Mouse (Mus musculus): ENCODE data around the gene Armc3. TPM values are rescaled to one million over a fixed set of nuclear protein-coding genes. Genes with fewer than 3 reads are reported as not detected.

The Armc3 gene
- total and polyA plus RNA-seq, 3 experiments, result 0.06 TPM; not detected in 2

- Histone ChIP-seq H3K4me1 (ENCODE audit: control insufficient read depth, insufficient read depth, low read length) (no peaks in the 10 kb centered on the region), H3K9ac (ENCODE audit: low read depth, low read length) (no peak overlapping the region), H3K79me2 (replicated peaks; ENCODE audit: control insufficient read depth, insufficient read depth, low read length) (no peaks in the 10 kb centered on the region), H3K27me3 (ENCODE audit: control insufficient read depth, insufficient read depth, low read length) (no peaks in the 10 kb centered on the region), H3K36me3 (ENCODE audit: control insufficient read depth, insufficient read depth, low read length) (no peaks in the 10 kb centered on the region), H3K4me3 (no peak overlapping the region), H3K27ac (no peak overlapping the region)
- intact Hi-C loops (cut with DNase I), result loop anchor here (1.0 to 2.0 kb wide), 2 partner anchors 9 to 16 kb away; no protein-coding TSS in a partner anchor
- 80% methylated on average over 2 of the region's 2 CpGs for WGBS
- no peak for DNase-seq
- no peak for TF ChIP-seq CTCF (IDR thresholded peaks at IDR 0.05)
- TF ChIP-seq EP300 (IDR thresholded peaks at IDR 0.05; ENCODE audit: insufficient read depth, low read depth, low read length), result no peak
- no peak for TF ChIP-seq POLR2A (IDR thresholded peaks at IDR 0.05; ENCODE audit: insufficient read depth, low read depth, low read length)
These were observed 154.1 kb downstream of the Armc3 start for GRCm38 (mm10) chr2:19353158-19353557.

Other genes with a start within 250 kb of the Armc3 start
- 1 to 10 TPM; 6.5 to 7.6 TPM for gene Pip4k2a, start 201.2 kb upstream of the Armc3 start, total RNA-seq (2021)
- 4.3 and 6.3 TPM in 2 replicates for gene Pip4k2a, start 201.2 kb upstream of the Armc3 start, polyA plus RNA-seq (2012; rRNA removed)
- not detected for gene 4930426L09Rik, start 201.0 kb upstream of the Armc3 start, total RNA-seq (2021)
- 0.18 and 0.32 TPM in 2 replicates for gene 4930426L09Rik, start 201.0 kb upstream of the Armc3 start, polyA plus RNA-seq (2012; rRNA removed)
- gene Msrb2, start 172.1 kb downstream of the Armc3 start, total RNA-seq (2021), result 10 to 100 TPM; 52.8 to 64.0 TPM
- gene Msrb2, start 172.1 kb downstream of the Armc3 start, polyA plus RNA-seq (2012; rRNA removed), result 76.9 and 116 TPM in 2 replicates
- not detected for gene Ptf1a, start 246.4 kb downstream of the Armc3 start, total RNA-seq (2021)
- gene Ptf1a, start 246.4 kb downstream of the Armc3 start, polyA plus RNA-seq (2012; rRNA removed), result not detected in 2 replicates

Data from heart, adult 2 months (tissue).